Mouse (Mus musculus) spleen, postnatal 36 days (tissue): Measurements from ENCODE around the gene Atg7.
A peak's percentile ranks its signal among the peaks of the same experiment; 100 is the strongest.

Experiments used
- DNase-seq, 2 experiments: peaks; one replicate each; pipeline ENCODE4 v3.0.0; 2022; ENCODE audit warnings: low spot score in 2 of 2, mixed read lengths in 1 of 2

Atg7 gene

GRCm38 (mm10) chr6:114855644-114856043 is 212.7 kb downstream of the Atg7 start:
- DNase-seq = no peak

DNA sequence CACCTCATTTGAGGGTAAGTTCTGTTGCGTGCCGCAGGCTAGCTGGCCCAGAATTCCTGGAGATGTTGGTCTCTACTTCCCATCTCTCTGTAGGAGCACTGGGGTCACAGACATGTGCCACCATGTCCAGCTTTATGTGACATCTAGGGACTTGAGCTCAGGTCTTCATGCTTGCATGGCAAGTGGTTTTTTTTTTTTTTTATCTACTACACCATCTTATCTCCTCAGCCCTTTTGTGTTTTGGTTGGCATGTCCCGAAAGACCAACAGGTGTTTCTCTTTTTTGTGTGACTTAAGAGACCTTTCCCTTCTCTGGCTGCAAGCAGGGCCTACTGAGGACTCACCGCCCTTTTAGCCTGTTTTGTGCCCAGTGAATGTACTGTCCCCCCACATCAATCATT is 213.6 kb downstream of the Atg7 start:
- no peak for DNase-seq

DNA sequence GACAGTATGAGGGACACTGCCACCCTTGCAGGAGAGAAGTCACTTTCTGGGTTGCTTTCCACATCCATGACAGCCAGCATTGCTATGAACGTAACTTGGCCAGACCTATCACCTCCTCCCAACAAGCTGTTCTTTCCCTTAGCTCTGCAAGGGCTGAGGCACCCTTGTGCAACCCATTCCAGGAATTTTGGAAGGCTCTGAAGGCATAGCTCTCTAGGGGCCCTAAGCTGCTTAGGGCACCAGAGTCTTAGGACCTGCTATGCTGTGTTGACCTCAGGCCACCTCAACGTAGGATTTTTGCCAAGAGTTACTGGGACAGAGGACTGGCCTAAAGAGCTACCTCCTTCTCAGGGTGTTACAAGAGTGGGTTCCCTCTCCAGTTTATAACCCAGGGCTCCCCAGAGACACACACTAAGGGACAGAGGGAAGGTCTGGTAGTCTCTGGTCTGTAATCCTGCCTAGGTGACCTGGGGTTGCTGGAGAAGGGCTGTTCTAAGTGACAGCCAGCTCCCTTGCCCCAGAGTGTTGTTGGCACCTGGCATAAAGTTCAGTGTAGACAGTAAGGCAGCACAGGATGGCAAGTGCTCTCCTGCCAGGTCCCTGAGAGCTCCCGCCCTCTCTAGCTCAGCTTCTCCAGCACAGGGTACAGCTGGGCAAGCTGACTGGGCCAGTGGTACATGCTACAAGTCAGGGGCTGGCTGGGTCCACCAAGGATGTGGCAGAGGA is 215.3 kb downstream of the Atg7 start:
- no peak for DNase-seq

- DNase-seq = no peak
Measured at GRCm38 (mm10) chr6:114858722-114859053, 215.8 kb downstream of the Atg7 start.

GRCm38 (mm10) chr6:114860677-114861568 is 218.0 kb downstream of the Atg7 start:
- no peak for DNase-seq

GRCm38 (mm10) chr6:114861591-114861990 is 218.7 kb downstream of the Atg7 start:
- DNase-seq = no peak

- no peak for DNase-seq
Measured at GRCm38 (mm10) chr6:114862046-114862445, 219.1 kb downstream of the Atg7 start.

- no peak for DNase-seq
Measured at GRCm38 (mm10) chr6:114863501-114863900, 220.6 kb downstream of the Atg7 start.

DNA sequence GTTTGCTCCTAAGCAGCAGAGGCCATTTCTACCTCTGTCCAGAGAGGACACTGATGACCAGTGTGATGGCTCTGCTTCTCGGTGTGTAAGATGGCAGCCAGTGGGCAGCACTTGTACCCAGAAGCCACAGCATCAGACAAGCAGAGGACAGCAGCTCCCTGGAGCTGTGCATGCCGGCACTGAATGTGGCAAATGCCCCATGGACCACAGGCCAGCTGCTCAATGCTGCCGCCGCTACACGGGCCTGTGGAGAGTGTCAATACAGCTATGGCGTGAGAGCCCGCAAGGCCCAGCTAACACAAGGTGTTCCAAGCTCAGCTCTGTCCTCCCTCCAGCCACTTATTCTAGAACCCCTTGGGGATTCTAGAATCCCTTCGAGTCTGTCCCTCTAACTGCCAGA is 221.5 kb downstream of the Atg7 start:
- DNase-seq = no peak

DNA sequence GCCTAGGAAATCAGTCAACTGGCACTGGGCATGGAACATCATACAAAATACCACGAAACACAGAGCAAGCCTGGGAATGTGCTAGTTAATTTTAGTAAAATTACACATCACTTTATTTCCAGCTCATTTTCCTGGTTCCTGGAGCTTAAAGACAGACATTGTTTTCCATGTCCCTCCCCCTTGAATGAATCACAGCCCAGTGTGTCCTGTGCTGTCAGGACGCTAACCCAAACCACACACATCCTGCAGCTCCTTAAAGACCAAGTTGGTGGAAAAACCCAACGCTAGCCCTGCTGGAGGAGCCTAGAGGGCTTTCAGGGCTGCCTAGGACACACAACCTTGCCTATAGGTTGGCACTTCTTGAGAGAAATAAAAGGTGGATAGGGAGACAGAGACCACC is 223.2 kb downstream of the Atg7 start:
- no peak for DNase-seq

DNA sequence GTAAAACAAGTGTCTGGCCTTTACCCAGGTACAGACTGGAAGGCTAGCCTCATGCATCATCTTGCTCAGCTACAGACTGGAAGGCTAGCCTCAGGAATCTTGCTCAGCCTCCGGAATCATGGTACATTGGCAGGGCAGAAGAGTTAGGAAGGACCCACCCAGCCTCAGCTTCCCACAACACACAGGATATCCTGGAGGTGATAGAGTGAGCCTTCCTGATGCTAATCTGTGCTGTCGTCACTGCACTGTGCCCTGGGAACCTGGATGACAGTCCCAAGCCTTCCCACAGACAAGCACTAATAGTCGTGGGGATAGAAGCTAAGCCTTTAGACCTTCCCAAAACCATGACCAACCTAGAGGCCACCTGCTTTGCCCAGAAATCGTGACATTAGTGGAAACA is 223.7 kb downstream of the Atg7 start:
- no peak for DNase-seq

DNA sequence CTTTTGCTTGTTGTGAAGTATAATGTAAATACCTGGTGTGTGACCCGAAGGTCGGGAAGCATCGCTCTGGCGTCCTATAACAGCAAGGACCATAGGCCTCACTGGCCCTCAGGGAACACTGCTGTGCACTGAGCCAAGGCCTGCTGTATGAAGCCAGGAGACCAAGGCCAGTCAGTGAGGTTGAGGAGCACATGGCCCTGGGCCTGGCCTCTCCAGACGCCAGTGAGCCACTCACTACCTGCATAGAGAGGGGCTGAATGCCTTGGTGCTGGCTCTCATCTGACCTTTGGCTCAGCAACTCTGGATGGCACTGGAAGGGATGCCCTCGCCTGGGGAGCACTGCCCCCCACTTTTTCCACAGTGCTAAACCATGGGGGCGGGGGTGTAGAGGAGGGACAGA is 225.8 kb downstream of the Atg7 start:
- DNase-seq = no peak

- no peak for DNase-seq
Measured at GRCm38 (mm10) chr6:114869501-114870076, 226.7 kb downstream of the Atg7 start.

GRCm38 (mm10) chr6:114871010-114871660 is 228.2 kb downstream of the Atg7 start:
- no peak for DNase-seq

DNA sequence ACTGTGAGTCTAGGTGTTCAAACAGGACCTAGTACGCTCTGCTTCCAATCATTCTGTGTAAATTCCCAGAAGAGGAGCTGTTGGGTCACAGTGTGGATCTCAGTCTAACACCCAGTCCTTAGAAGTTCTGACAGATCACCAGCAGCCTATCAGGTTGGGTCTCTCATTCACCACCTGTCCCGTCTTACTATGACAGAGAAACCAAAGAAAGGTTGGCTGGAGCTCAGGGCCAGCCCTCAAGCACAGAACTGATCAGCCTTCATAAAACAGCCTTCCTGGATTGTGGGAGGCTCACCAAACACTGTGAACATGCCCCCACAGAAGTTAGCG is 230.9 kb downstream of the Atg7 start:
- no peak for DNase-seq

GRCm38 (mm10) chr6:114874138-114874928 is 231.4 kb downstream of the Atg7 start:
- DNase-seq = peak in 1 of 2 experiments; percentile 23

DNA sequence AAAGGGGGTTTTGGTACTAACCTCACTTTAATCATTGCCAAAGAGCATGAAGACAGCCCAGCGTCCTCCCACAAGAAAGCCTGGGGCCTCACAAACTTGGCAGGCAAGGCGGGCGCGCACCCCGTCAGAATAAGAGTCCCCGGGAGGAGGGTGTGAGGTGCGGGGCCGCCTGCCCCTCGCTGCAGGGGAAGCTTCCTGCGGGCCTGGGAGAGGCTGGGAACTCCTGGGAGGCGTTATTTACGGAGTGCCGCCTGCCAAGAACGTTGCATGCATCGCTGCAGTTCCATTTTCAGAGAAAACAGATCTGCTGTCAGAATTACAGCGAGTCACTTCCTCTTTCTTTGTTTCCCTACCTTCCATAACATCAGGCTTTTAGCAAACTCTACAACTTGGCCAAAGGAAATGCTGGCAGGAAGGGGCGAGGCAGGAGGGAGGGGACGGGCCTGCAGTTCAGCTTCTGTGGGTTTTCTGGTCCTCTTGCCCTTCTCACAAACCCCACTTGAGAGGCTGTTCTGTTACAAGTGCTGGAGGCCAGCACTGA is 232.2 kb downstream of the Atg7 start:
- DNase-seq = peak; percentile 85 to 87

- DNase-seq = no peak
Measured at GRCm38 (mm10) chr6:114876033-114876432, 233.1 kb downstream of the Atg7 start.

- no peak for DNase-seq
Measured at GRCm38 (mm10) chr6:114876546-114876945, 233.6 kb downstream of the Atg7 start.

- no peak for DNase-seq
Measured at GRCm38 (mm10) chr6:114878841-114879520, 236.1 kb downstream of the Atg7 start.

DNA sequence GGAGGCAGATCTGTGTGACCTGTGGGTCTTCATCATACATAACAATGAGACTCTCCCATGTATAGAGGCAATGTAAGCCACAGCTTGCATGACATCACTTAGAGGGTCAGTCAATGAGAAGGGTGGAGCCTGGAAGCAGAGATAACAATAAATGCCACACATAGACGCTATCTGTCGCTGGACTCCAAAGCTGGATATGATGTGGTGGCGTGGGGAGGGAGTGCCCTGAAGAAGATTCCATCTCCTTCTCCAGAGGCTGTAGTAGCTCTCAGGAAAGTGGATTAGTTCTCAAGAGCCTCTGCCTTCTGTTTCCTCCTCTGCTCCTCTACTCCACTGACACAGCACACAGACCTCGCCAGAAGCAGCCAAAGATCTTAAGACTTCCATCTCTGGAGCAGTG is 237.9 kb downstream of the Atg7 start:
- DNase-seq = no peak
